Comparison of ENCODE assay signal across 26 mouse cellular contexts in genomic region chr3:103960622-103961021, GRCm38 (mm10).
"Had no signal": no experiment of that assay in that cellular context is flagged by ENCODE, and none has a peak within 500 bp of the region (broad histone marks: within the 10 kb centered on the region; RNA-seq: fewer than 3 reads in every experiment).

No protein-coding gene starts in this region.

- DNase-seq: cerebellum, adult 9-11 months; cerebellum, postnatal 10 days; cerebellum, postnatal 14 days; cerebellum, postnatal 25 days; cerebellum, postnatal 36 days; embryo, embryonic 11 days; forebrain, postnatal 0 days; gastrocnemius, adult 2 months; gastrocnemius, postnatal 10 days; gastrocnemius, postnatal 14 days; gastrocnemius, postnatal 25 days; gastrocnemius, postnatal 36 days; heart, adult 11 months; heart, adult 18-20 months; heart, adult 2 months had no signal

- H3K9ac ChIP-seq: embryonic facial prominence, embryonic 12.5 days; embryonic facial prominence, embryonic 13.5 days; embryonic facial prominence, embryonic 15.5 days; forebrain, embryonic 12.5 days; forebrain, embryonic 13.5 days; forebrain, embryonic 15.5 days; forebrain, postnatal 0 days had no signal

- H3K27ac ChIP-seq: embryonic facial prominence, embryonic 10.5 days; embryonic facial prominence, embryonic 12.5 days; embryonic facial prominence, embryonic 13.5 days; embryonic facial prominence, embryonic 15.5 days; forebrain, embryonic 10.5 days; forebrain, embryonic 12.5 days; forebrain, embryonic 13.5 days; forebrain, embryonic 15.5 days; gastrocnemius, adult 2 months; heart, adult 2 months had no signal

- H3K4me1 ChIP-seq: embryonic facial prominence, embryonic 10.5 days; embryonic facial prominence, embryonic 12.5 days; embryonic facial prominence, embryonic 13.5 days; embryonic facial prominence, embryonic 15.5 days; forebrain, embryonic 10.5 days; forebrain, embryonic 12.5 days; forebrain, embryonic 13.5 days; forebrain, embryonic 15.5 days had no signal

- ATAC-seq: forebrain, embryonic 13.5 days; forebrain, embryonic 14.5 days; forebrain, embryonic 15.5 days; forebrain, embryonic 16.5 days; forebrain, postnatal 0 days had no signal

- H3K4me3 ChIP-seq: embryonic facial prominence, embryonic 10.5 days; embryonic facial prominence, embryonic 12.5 days; embryonic facial prominence, embryonic 13.5 days; embryonic facial prominence, embryonic 15.5 days; erythroblast, embryonic 14.5 days; forebrain, embryonic 10.5 days; forebrain, embryonic 12.5 days; forebrain, embryonic 13.5 days; forebrain, embryonic 15.5 days; gastrocnemius, adult 2 months; heart, adult 2 months had no signal

- H3K9me3 ChIP-seq: embryonic facial prominence, embryonic 10.5 days; embryonic facial prominence, embryonic 12.5 days; embryonic facial prominence, embryonic 13.5 days; embryonic facial prominence, embryonic 15.5 days; forebrain, embryonic 10.5 days; forebrain, embryonic 12.5 days; forebrain, embryonic 13.5 days; forebrain, embryonic 15.5 days had no signal

- H3K4me2 ChIP-seq: embryonic facial prominence, embryonic 12.5 days; embryonic facial prominence, embryonic 13.5 days; embryonic facial prominence, embryonic 15.5 days; forebrain, embryonic 12.5 days; forebrain, embryonic 13.5 days; forebrain, embryonic 15.5 days had no signal

- H3K27me3 ChIP-seq: embryonic facial prominence, embryonic 12.5 days; embryonic facial prominence, embryonic 13.5 days; embryonic facial prominence, embryonic 15.5 days; forebrain, embryonic 12.5 days; forebrain, embryonic 13.5 days; forebrain, embryonic 15.5 days had no signal
